Mouse (Mus musculus) ZHBTc4 (cell line): ENCODE results near the gene Rpl10a.
A peak's percentile ranks its signal among the peaks of the same experiment; 100 is the strongest.

Source experiments
- DNase-seq: peaks from one replicate; pipeline ENCODE4 v3.0.0-alpha.2; 2011; ENCODE audit warnings: low read depth, low spot score

Gene Rpl10a

GRCm38 (mm10) chr17:28308297-28309195 is 19.7 kb upstream of the Rpl10a start:
- peak; percentile 91 for DNase-seq

GRCm38 (mm10) chr17:28310831-28311230 is 17.4 kb upstream of the Rpl10a start:
- DNase-seq = peak; percentile 71

GRCm38 (mm10) chr17:28311366-28312132 is 16.7 kb upstream of the Rpl10a start:
- no peak for DNase-seq

GRCm38 (mm10) chr17:28312232-28313211 is 15.7 kb upstream of the Rpl10a start:
- DNase-seq = peak; percentile 37

GRCm38 (mm10) chr17:28313212-28313879 is 14.9 kb upstream of the Rpl10a start, which contains the start of gene Fance:
Gene Fance, plus strand, starts transcription at chr17:28313519.
- peak; percentile 100 for DNase-seq

GRCm38 (mm10) chr17:28313880-28314225 is 14.4 kb upstream of the Rpl10a start:
- DNase-seq = no peak

GRCm38 (mm10) chr17:28315611-28316160 is 12.6 kb upstream of the Rpl10a start:
- no peak for DNase-seq

GRCm38 (mm10) chr17:28316476-28316875 is 11.8 kb upstream of the Rpl10a start:
- DNase-seq = peak; percentile 68

- peak; percentile 47 for DNase-seq
Measured at GRCm38 (mm10) chr17:28317091-28317490, 11.2 kb upstream of the Rpl10a start.

- no peak for DNase-seq
Measured at GRCm38 (mm10) chr17:28317725-28318124, 10.5 kb upstream of the Rpl10a start.

GRCm38 (mm10) chr17:28321700-28322099 is 6.6 kb upstream of the Rpl10a start:
- DNase-seq = no peak

- DNase-seq = peak; percentile 71
Measured at GRCm38 (mm10) chr17:28323786-28324185, 4.5 kb upstream of the Rpl10a start.

- peak; percentile 79 for DNase-seq
Measured at GRCm38 (mm10) chr17:28324416-28324815, 3.9 kb upstream of the Rpl10a start.

GRCm38 (mm10) chr17:28325751-28326150 is 2.5 kb upstream of the Rpl10a start:
- DNase-seq = no peak

GRCm38 (mm10) chr17:28326951-28327350 is 1.3 kb upstream of the Rpl10a start:
- DNase-seq = no peak

- peak; percentile 59 for DNase-seq
Measured at GRCm38 (mm10) chr17:28327673-28328325, 472 bp upstream of the Rpl10a start.

- peak; percentile 42 for DNase-seq
Measured at GRCm38 (mm10) chr17:28328946-28329345, 675 bp downstream of the Rpl10a start.

GRCm38 (mm10) chr17:28329503-28330231 is 1.4 kb downstream of the Rpl10a start:
- peak; percentile 66 for DNase-seq

GRCm38 (mm10) chr17:28330232-28330546 is 1.9 kb downstream of the Rpl10a start:
- DNase-seq = no peak
